Mouse (Mus musculus) heart, postnatal 0 days (tissue): ENCODE measurements around the gene Det1.

Experiments used
- CTCF ChIP-seq: IDR thresholded peaks from 2 replicates; pipeline ENCODE4 v1.5.1; 2016; ENCODE audit warnings: antibody characterized with exemption, control low read depth, low read depth
- EP300 ChIP-seq: IDR thresholded peaks from 2 replicates; pipeline ENCODE4 v1.6.1; 2016; ENCODE audit warnings: antibody characterized with exemption, low read depth

DNA sequence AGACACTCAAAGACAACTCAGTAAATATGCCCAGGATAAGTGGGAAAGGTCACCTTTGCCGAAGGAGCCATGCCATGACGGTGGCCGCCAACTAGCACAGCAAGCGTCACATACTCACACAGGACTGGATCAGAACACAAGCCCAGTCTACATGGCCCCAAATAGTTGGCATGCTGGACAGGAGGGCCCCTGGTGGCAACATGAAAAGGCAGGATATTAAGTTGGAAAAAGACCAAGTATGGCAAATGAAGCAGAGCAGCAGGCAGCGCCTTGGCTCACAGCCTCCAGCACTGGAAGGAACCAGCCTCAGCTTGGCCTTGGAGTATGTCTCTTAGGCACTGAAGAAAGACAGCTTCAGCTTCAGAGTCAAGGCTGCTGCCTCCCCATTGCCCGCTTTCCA, 33.3 kb downstream of the Det1 start:
- no peak for TF ChIP-seq EP300
- no peak for TF ChIP-seq CTCF
